Mouse (Mus musculus): ENCODE data around the gene Men1.

Gene Men1

GRCm38 (mm10) chr19:6336920-6337319, 2.1 kb downstream of the Men1 start:
- CTCF ChIA-PET, result interaction anchor here (1.1 kb wide), 1 partner anchor 74 kb away, joined by 3 read pairs; no protein-coding TSS in a partner anchor

DNA sequence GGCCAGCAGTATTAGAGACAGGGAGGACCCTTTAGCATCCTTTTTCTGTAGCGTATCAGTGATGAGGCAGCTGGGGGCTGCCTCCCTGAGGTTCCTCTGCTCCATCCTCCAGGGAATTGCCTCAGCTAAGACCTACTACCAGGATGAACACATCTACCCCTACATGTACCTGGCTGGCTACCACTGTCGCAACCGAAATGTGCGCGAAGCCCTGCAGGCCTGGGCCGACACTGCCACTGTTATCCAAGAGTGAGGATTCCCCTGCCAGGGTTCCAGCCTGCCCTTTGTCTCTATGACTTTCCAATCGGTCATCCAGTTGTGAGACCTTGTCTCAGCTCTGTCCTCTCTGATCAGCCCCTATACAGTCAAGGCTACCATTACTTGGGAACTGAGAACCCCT, 3.4 kb downstream of the Men1 start:
- CTCF ChIA-PET, result interaction anchor here (1.1 kb wide), 1 partner anchor 72 kb away, joined by 3 read pairs; no protein-coding TSS in a partner anchor

- CTCF ChIA-PET, result no interaction called here
Observed at GRCm38 (mm10) chr19:6338716-6339115, 3.9 kb downstream of the Men1 start.

GRCm38 (mm10) chr19:6339191-6339590, 4.4 kb downstream of the Men1 start:
- CTCF ChIA-PET, result no interaction called here

DNA sequence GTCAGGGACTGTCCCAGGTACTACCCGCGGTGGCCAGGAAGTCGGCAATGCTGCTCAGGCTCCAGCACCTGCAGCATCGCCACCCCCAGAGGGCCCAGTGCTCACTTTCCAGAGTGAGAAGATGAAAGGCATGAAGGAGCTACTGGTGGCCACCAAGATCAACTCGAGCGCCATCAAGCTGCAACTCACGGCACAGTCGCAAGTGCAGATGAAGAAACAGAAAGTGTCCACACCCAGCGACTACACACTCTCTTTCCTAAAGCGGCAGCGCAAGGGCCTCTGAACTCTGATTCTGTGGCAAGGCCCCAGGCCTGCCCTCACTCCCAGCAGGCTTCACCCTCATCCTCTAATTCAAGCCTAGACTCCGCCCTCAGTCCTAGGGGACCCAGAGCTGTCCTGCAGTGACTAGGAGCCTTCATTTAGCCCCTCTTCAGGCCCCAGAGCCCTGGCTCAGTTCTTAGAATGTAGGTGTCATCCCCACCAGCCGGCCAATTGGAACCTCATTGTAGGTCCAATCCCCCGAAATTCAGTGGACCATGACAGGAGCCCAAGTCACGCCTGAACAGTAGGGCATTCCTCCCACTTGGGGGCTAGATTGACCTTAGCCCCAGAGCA, 5.2 kb downstream of the Men1 start:
- CTCF ChIA-PET, result no interaction called here

GRCm38 (mm10) chr19:6340524-6341452, 6.0 kb downstream of the Men1 start, which contains the start of gene Map4k2:
Map4k2 (plus strand) TSS chr19:6341135.
- CTCF ChIA-PET, result interaction anchor here (0.5 to 1.0 kb wide), 3 partner anchors 10 to 18 kb away, joined by 3 to 6 read pairs (median 4); no protein-coding TSS in a partner anchor

DNA sequence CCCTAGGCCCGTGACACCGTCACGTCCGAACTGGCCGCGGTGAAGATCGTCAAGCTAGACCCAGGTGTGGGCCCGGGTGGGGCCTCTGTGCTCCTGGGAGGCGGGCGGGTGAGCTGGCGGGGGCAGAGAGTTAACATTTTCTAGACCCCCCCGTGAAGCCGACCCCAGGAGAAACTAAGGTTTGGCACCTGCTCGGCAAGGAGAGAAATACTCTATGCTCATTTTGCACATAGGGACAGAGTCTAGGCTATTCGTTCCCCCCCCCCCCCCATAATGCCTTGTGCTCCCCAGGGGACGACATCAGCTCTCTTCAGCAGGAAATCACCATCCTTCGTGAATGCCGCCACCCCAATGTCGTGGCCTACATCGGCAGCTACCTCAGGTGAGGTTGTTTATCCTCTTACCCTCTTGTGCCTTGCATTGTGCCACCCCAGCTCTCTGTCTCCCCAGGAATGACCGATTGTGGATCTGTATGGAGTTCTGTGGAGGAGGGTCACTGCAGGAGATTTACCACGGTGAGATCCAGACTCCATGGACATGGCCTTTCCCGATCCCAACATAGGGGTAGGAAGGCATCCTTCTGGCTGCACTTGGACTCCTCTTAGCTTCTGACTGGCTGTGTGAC, 6.8 kb downstream of the Men1 start:
- CTCF ChIA-PET, result interaction anchor here (0.7 to 1.0 kb wide), 2 partner anchors 10 to 17 kb away, joined by 3 to 4 read pairs; no protein-coding TSS in a partner anchor

DNA sequence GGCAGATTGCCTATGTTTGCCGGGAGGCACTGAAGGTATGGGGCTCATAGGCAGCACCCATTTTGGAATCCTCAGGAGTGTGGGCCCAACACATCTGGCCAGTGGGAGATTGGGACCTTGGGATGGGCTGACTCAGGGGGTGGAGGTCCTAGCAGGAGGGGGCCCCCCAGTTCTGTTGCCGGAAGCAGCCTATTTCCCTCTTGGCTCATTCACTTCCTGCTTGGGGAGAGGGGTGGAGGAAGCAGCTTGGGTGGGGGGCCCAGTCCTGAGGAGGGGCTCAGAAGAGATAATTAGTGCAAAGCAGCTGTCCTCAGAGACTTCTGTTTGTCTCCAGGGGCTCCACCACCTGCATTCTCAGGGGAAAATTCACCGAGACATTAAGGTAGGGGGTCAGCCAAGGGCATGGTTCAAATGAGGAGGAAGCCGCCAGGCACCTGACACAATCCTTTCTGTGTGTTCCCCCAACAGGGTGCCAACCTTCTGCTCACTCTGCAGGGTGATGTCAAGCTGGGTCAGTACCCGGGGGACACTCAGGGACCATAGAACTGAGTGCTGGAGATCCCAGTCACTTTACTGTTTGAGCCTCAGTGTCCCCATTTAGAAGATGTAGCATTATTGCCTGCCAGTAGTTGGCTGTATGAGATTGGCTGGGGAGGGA, 7.6 kb downstream of the Men1 start:
- CTCF ChIA-PET, result interaction anchor here (1.0 kb wide), 1 partner anchor 9 kb away, joined by 3 read pairs; no protein-coding TSS in a partner anchor

DNA sequence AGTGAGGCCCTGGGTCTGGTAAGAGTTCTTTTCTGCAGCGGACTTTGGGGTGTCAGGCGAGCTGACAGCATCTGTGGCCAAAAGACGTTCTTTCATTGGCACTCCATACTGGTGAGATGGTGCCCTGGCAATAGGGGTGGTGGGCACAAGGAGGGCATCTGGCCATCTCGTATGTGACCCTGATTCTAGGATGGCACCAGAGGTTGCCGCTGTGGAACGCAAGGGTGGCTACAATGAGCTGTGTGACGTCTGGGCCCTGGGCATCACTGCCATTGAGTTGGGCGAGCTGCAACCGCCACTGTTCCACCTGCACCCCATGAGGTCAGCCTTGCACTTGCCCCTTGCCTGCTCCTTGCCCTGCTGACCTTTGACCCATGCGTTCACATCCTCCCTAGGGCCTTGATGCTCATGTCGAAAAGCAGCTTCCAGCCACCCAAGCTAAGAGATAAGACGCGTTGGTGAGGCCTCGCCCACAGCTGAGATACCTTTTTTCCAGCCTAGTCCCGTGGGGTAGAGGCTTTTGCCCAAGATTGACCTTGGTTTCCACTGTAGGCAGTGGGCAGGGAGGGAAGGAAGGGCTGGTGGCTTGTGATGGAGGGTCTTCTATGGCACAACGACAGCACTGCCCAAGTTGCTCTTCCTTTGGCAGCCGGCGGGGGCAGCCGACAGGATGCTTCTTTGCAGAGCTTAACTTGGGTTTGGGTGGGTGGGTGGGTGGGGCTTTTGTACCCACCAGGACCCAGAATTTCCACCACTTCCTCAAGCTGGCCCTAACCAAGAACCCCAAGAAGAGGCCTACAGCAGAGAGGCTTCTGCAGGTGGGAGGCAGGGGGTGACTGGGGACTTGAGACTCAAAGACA, 8.5 kb downstream of the Men1 start:
- CTCF ChIA-PET, result interaction anchor here (0.6 kb wide), 1 partner anchor 8 kb away, joined by 3 read pairs; no protein-coding TSS in a partner anchor

- CTCF ChIA-PET, result interaction anchor here (0.6 kb wide), 1 partner anchor 7 kb away, joined by 3 read pairs; no protein-coding TSS in a partner anchor
Observed at GRCm38 (mm10) chr19:6343996-6344395, 9.2 kb downstream of the Men1 start.

- CTCF ChIA-PET, result interaction anchor here (1.2 kb wide), 1 partner anchor 12 kb away, joined by 4 read pairs; no protein-coding TSS in a partner anchor
Observed at GRCm38 (mm10) chr19:6346023-6346422, 11.2 kb downstream of the Men1 start.

- CTCF ChIA-PET, result no interaction called here
Observed at GRCm38 (mm10) chr19:6346661-6347060, 11.9 kb downstream of the Men1 start.

DNA sequence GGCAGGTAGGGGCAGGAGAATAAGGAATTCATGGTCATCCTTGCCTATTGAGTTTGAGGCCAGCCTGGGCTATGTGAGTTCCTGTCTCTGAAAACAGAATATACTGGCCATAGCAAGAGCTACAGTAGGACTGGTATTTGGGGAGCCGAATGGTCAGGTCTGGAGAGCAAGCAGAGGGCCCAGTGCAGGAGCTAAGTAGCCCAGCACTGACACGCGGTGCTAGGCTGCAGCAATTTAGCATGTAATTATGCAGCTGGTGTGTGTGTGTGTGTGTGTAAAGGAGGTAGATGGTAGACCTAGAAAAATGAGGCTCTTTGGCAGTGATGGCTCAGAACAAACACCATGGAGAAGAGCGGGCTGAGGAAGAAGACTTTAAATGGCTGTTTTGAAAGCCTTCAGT, 12.8 kb downstream of the Men1 start:
- CTCF ChIA-PET, result no interaction called here

GRCm38 (mm10) chr19:6348717-6349116, 13.9 kb downstream of the Men1 start:
- CTCF ChIA-PET, result no interaction called here

DNA sequence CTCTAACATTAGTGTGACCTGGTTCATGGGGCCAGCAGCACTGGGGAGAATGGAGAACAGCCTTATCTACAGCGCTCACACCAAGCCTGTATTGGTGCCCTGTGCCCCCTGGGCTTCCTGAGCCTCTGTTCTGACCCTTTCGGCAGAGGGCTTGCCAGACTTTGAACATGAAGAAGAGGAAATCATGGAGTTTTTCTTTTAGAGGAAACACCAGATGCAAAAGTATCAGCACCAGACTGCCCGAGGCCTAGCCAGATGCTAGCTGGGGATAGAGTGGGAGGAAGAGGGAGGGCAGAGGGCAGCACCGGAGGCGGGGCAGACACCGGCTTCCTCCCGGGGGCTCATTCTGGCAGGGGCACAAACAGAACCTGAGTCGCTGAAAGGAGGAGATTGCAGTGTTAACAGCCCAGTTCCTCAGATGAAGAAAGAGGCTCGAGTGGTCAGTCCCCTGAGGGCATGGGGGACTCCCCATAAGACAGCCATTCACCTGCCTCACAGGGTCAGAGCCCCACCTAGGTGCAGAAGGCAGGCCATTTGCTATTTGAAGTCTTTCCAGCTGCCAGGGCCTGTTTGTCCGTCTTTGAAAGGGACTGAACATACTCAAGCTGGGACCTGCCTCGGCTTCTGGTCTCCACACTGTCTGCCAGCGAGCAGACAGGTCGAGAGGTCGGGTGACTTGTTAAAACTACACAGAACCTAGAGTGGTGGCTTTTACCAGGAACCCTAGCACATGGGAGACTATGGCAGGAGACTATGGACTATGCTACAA, 14.6 kb downstream of the Men1 start:
- CTCF ChIA-PET, result no interaction called here

DNA sequence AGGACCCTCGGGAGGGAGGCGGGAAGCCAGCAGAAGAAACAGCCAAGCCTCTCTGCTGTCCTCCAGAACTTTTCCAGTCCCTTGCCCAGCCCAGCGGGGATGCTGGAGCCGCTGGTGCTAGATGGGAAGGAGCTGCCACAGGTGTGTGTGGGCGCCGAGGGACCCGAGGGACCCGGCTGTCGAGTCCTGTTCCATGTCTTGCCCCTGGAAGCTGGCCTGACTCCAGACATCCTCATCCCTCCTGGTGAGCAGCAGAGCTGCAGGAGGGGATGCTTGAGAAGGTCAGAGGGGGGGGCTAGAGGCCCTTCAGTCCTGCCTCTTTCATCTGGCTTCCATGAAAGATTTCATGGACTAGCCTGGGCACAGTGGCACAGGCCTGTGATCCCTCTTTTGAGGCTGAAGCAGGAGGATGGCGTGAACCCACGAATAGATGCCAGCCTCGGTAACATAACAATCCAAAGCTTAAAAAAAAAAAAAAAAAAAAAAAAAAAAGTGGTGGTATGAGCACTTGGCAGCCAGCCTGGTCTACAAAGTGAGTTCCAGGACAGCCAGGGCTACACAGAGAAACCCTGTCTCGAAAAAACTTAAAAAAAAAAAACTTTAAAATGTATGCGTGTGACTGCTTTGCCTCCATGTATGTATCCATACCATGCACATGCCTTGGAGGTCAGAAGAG, 16.8 kb downstream of the Men1 start:
- CTCF ChIA-PET, result interaction anchor here (0.6 to 1.0 kb wide), 4 partner anchors 8 to 210 kb away, joined by 3 to 4 read pairs (median 3); no protein-coding TSS in a partner anchor

DNA sequence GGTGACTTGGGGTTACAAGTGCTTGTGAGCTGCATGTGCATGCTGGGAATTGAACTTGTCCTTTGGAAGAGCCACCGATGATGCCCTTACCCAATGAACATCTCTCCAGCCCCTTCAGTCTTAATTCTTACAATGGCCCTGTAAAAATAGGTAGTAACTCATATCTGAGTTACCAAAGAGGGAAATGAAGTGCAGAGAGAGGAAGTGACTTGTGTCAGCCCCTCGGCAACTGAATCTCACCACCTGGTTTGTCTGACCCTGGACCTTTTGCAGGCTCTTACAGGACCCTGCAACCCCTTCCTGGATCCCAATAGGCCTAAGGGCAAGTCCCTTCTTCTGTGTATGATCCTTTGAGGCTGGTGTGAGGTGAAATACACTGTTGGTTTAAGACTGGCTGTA, 17.3 kb downstream of the Men1 start:
- CTCF ChIA-PET, result interaction anchor here (1.0 kb wide), 1 partner anchor 10 kb away, joined by 3 read pairs; no protein-coding TSS in a partner anchor

DNA sequence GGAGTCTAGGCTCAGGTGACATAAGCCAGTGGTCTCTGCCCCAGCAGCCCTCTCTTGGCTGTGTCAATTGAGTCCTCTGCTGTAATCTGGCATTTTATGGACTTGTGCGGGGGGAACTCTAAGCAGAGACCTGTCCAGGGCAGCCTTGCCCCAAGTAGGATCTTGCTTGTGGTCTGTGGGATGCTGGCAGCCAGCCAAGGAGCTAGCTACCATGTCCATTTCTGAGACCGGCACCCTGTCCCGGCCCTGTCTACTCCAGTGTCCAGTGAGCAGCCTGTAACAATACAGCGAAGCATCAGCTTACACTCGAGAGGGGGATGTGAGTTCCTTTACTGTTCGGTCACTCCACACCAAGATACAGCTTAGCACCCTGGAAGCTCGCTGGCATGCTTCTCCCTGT, 19.3 kb downstream of the Men1 start:
- CTCF ChIA-PET, result no interaction called here

- CTCF ChIA-PET, result no interaction called here
Observed at GRCm38 (mm10) chr19:6361291-6361690, 26.5 kb downstream of the Men1 start.

Measured in spleen, embryonic (tissue).